Mouse (Mus musculus) heart, embryonic 12.5 days (tissue): Measurements from ENCODE around the gene Prrt1. TPM values are rescaled to one million over a fixed set of nuclear protein-coding genes. Genes with fewer than 3 reads are reported as not detected.

Experiments
- ATAC-seq: fragments of 200-750 bp; cut with Nextera tagmentation; 2 replicates; pipeline ENCODE4 v1.8.0; 2017; ENCODE audit warnings: moderate TSS enrichment, moderate library complexity; ENCODE audit not compliant: insufficient number of reproducible peaks, low FRiP score
- H3K27ac ChIP-seq: fragments of 300-500 bp; sonication (generic); 2 replicates; pipeline ENCODE4 v1.5.1; 2016; ENCODE audit warnings: mild to moderate bottlenecking, moderate library complexity; ENCODE audit not compliant: poor library complexity, severe bottlenecking
- H3K27me3 ChIP-seq: fragments of 300-500 bp; sonication (generic); replicated peaks from 2 replicates; pipeline ENCODE4 v1.6.1; 2016; ENCODE audit warnings: mild to moderate bottlenecking, moderate library complexity
- H3K36me3 ChIP-seq: fragments of 300-500 bp; sonication (generic); 2 replicates; pipeline ENCODE4 v1.6.1; 2016; ENCODE audit warnings: mild to moderate bottlenecking, moderate library complexity
- H3K4me1 ChIP-seq: fragments of 300-500 bp; sonication (generic); replicated peaks from 2 replicates; pipeline ENCODE4 v1.6.1; 2016; ENCODE audit warnings: mild to moderate bottlenecking
- H3K4me2 ChIP-seq: fragments of 300-500 bp; sonication (generic); 2 replicates; pipeline ENCODE4 v1.6.1; 2016; ENCODE audit warnings: mild to moderate bottlenecking, moderate library complexity
- H3K4me3 ChIP-seq: fragments of 300-500 bp; sonication (generic); 2 replicates; pipeline ENCODE4 v1.5.1; 2016; ENCODE audit warnings: mild to moderate bottlenecking
- H3K9ac ChIP-seq: fragments of 300-500 bp; sonication (generic); 2 replicates; pipeline ENCODE4 v1.6.1; 2016; ENCODE audit warnings: mild to moderate bottlenecking, moderate library complexity
- H3K9me3 ChIP-seq: fragments of 300-500 bp; sonication (generic); replicated peaks from 2 replicates; pipeline ENCODE4 v1.6.1; 2016; ENCODE audit warnings: mild to moderate bottlenecking, moderate library complexity
- WGBS: fragments of 180-500 bp; shearing (Covaris S2); methylation state at CpG from one replicate; pipeline ENCODE4 v1.1.7; 2016; 5-methylcytosine and 5-hydroxymethylcytosine counted together
- polyA plus RNA-seq: library from polyadenylated mRNA; unstranded; fragments of >200 nt; fragmentation: Nextera tagmentation; extraction: Ambion mirVana; gene quantifications from 2 replicates; pipeline ENCODE4 v1.2.1, GENCODE M21; 2016

Prrt1 gene
- polyA plus RNA-seq, 1 experiment from 2014 or later, result not detected

- Histone ChIP-seq H3K4me3 (no peak overlapping the region), H3K4me2 (no peak overlapping the region), H3K9ac (no peak overlapping the region), H3K4me1 (peaks cover 36% of the 10 kb centered on the region), H3K36me3 (no peaks in the 10 kb centered on the region), H3K9me3 (no peaks in the 10 kb centered on the region), H3K27me3 (peaks cover 81% of the 10 kb centered on the region), H3K27ac (no peak overlapping the region)
- ATAC-seq, result no peak
- 39% methylated on average over 11 of the region's 11 CpGs for WGBS
These were observed 45.3 kb downstream of the Prrt1 start for GRCm38 (mm10) chr17:34674524-34675204.

GRCm38 (mm10) chr17:34675205-34676092, 46.1 kb downstream of the Prrt1 start:
- H3K9me3 ChIP-seq, result no peaks in the 10 kb centered on the region
- WGBS, result 57% methylated on average over 13 of the region's 13 CpGs
- no peak overlapping the region for H3K9ac ChIP-seq
- no peak overlapping the region for H3K4me2 ChIP-seq
- H3K4me1 ChIP-seq, result peaks cover 36% of the 10 kb centered on the region
- H3K27me3 ChIP-seq, result peaks cover 81% of the 10 kb centered on the region
- no peak for ATAC-seq
- H3K27ac ChIP-seq, result no peak overlapping the region
- no peaks in the 10 kb centered on the region for H3K36me3 ChIP-seq
- H3K4me3 ChIP-seq, result no peak overlapping the region

GRCm38 (mm10) chr17:34676093-34676460, 46.7 kb downstream of the Prrt1 start:
- Histone ChIP-seq H3K27ac (no peak overlapping the region), H3K4me2 (no peak overlapping the region), H3K4me1 (peaks cover 35% of the 10 kb centered on the region), H3K9ac (no peak overlapping the region), H3K27me3 (peaks cover 77% of the 10 kb centered on the region), H3K4me3 (no peak overlapping the region), H3K9me3 (no peaks in the 10 kb centered on the region), H3K36me3 (no peaks in the 10 kb centered on the region)
- ATAC-seq, result no peak
- WGBS, result 68% methylated on average over 6 of the region's 6 CpGs

- WGBS, result 61% methylated on average over 12 of the region's 12 CpGs
- Histone ChIP-seq H3K36me3 (no peaks in the 10 kb centered on the region), H3K27me3 (peaks cover 71% of the 10 kb centered on the region), H3K9ac (no peak overlapping the region), H3K4me2 (no peak overlapping the region), H3K9me3 (no peaks in the 10 kb centered on the region), H3K4me1 (peaks cover 34% of the 10 kb centered on the region), H3K27ac (no peak overlapping the region), H3K4me3 (no peak overlapping the region)
- no peak for ATAC-seq
These were observed 47.3 kb downstream of the Prrt1 start for GRCm38 (mm10) chr17:34676671-34677070.

- no peak overlapping the region for H3K4me2 ChIP-seq
- ATAC-seq, result no peak
- H3K9ac ChIP-seq, result no peak overlapping the region
- no peak overlapping the region for H3K27ac ChIP-seq
- H3K9me3 ChIP-seq, result no peaks in the 10 kb centered on the region
- H3K27me3 ChIP-seq, result peaks cover 37% of the 10 kb centered on the region
- 77% methylated on average over 26 of the region's 26 CpGs for WGBS
- H3K36me3 ChIP-seq, result no peaks in the 10 kb centered on the region
- no peak overlapping the region for H3K4me3 ChIP-seq
- peaks cover 44% of the 10 kb centered on the region for H3K4me1 ChIP-seq
These were observed 50.9 kb downstream of the Prrt1 start for GRCm38 (mm10) chr17:34680191-34680590.

- Histone ChIP-seq H3K27me3 (peaks cover 37% of the 10 kb centered on the region), H3K36me3 (no peaks in the 10 kb centered on the region), H3K4me3 (no peak overlapping the region), H3K9me3 (no peaks in the 10 kb centered on the region), H3K27ac (no peak overlapping the region), H3K4me1 (peaks cover 44% of the 10 kb centered on the region), H3K4me2 (no peak overlapping the region), H3K9ac (no peak overlapping the region)
- 83% methylated on average over 4 of the region's 4 CpGs for WGBS
- ATAC-seq, result no peak
These were observed 51.3 kb downstream of the Prrt1 start for GRCm38 (mm10) chr17:34680621-34681020.

GRCm38 (mm10) chr17:34681132-34681571, 51.8 kb downstream of the Prrt1 start:
- ATAC-seq, result no peak
- WGBS, result 62% methylated on average over 17 of the region's 17 CpGs
- H3K4me3 ChIP-seq, result no peak overlapping the region
- no peaks in the 10 kb centered on the region for H3K36me3 ChIP-seq
- peaks cover 37% of the 10 kb centered on the region for H3K27me3 ChIP-seq
- H3K9ac ChIP-seq, result no peak overlapping the region
- H3K4me2 ChIP-seq, result 0 out of 2 replicates have a peak overlapping the region, but pooled peaks have one; percentile 9
- peaks cover 39% of the 10 kb centered on the region for H3K4me1 ChIP-seq
- no peak overlapping the region for H3K27ac ChIP-seq
- H3K9me3 ChIP-seq, result no peaks in the 10 kb centered on the region

GRCm38 (mm10) chr17:34681881-34682536, 52.7 kb downstream of the Prrt1 start:
- H3K4me3 ChIP-seq, result no peak overlapping the region
- H3K27ac ChIP-seq, result no peak overlapping the region
- 0 out of 2 replicates have a peak overlapping the region, but pooled peaks have one; percentile 9 for H3K4me2 ChIP-seq
- ATAC-seq, result no peak
- H3K9me3 ChIP-seq, result no peaks in the 10 kb centered on the region
- peaks cover 38% of the 10 kb centered on the region for H3K4me1 ChIP-seq
- H3K9ac ChIP-seq, result no peak overlapping the region
- H3K27me3 ChIP-seq, result peaks cover 36% of the 10 kb centered on the region
- H3K36me3 ChIP-seq, result no peaks in the 10 kb centered on the region
- 60% methylated on average over 11 of the region's 11 CpGs for WGBS

Other genes with a start within 250 kb of the Prrt1 start
- not detected in 2 replicates for gene BC051142, start 230.7 kb upstream of the Prrt1 start, polyA plus RNA-seq
- gene Btnl4, start 152.2 kb upstream of the Prrt1 start, polyA plus RNA-seq, result not detected in 2 replicates
- gene Btnl6, start 112.2 kb upstream of the Prrt1 start, polyA plus RNA-seq, result not detected in 2 replicates
- 5.7 and 6.5 TPM in 2 replicates for gene Notch4, start 65.3 kb upstream of the Prrt1 start, polyA plus RNA-seq
- gene Gpsm3, start 39.7 kb upstream of the Prrt1 start, polyA plus RNA-seq, result 4.4 and 4.6 TPM in 2 replicates
- gene Pbx2, start 38.3 kb upstream of the Prrt1 start, polyA plus RNA-seq, result 13.0 and 13.2 TPM in 2 replicates
- gene Ager, start 31.7 kb upstream of the Prrt1 start, polyA plus RNA-seq, result 3.8 TPM in 2 replicates
- 123 and 126 TPM in 2 replicates for gene Rnf5, start 25.8 kb upstream of the Prrt1 start, polyA plus RNA-seq
- gene Agpat1, start 25.3 kb upstream of the Prrt1 start, polyA plus RNA-seq, result 52.5 and 52.8 TPM in 2 replicates
- 0.30 and 0.57 TPM in 2 replicates for gene Egfl8, start 13.6 kb upstream of the Prrt1 start, polyA plus RNA-seq
- 28.9 TPM in 2 replicates for gene Ppt2, start 1.0 kb upstream of the Prrt1 start, polyA plus RNA-seq
- gene Fkbpl, start 15.2 kb downstream of the Prrt1 start, polyA plus RNA-seq, result 10.2 and 11.1 TPM in 2 replicates
- gene Atf6b, start 17.6 kb downstream of the Prrt1 start, polyA plus RNA-seq, result 63.2 and 67.0 TPM in 2 replicates
- 0.77 and 0.98 TPM in 2 replicates for gene Tnxb, start 41.0 kb downstream of the Prrt1 start, polyA plus RNA-seq
- 0.15 TPM in 1 of 2 replicates, not detected in the other for gene C4b, start 114.3 kb downstream of the Prrt1 start, polyA plus RNA-seq
- gene Cyp21a1, start 175.0 kb downstream of the Prrt1 start, polyA plus RNA-seq, result 0.15 TPM in 1 of 2 replicates, not detected in the other
- 18.2 and 19.6 TPM in 2 replicates for gene Stk19, start 207.4 kb downstream of the Prrt1 start, polyA plus RNA-seq
- 37.2 and 39.9 TPM in 2 replicates for gene Dxo, start 207.5 kb downstream of the Prrt1 start, polyA plus RNA-seq
- 35.3 and 39.5 TPM in 2 replicates for gene Skiv2l, start 220.7 kb downstream of the Prrt1 start, polyA plus RNA-seq
- 73.7 and 81.3 TPM in 2 replicates for gene Nelfe, start 220.9 kb downstream of the Prrt1 start, polyA plus RNA-seq
- 1.1 and 2.2 TPM in 2 replicates for gene Cfb, start 233.0 kb downstream of the Prrt1 start, polyA plus RNA-seq
- gene Zbtb12, start 249.9 kb downstream of the Prrt1 start, polyA plus RNA-seq, result 2.6 and 2.8 TPM in 2 replicates